Mouse (Mus musculus): ENCODE results near the gene Cx3cr1. TPM values are rescaled to one million over a fixed set of nuclear protein-coding genes. Genes with fewer than 3 reads are reported as not detected.

Gene Cx3cr1
- polyA plus RNA-seq, 1 experiment from 2014 or later, result 17.1 TPM

DNA sequence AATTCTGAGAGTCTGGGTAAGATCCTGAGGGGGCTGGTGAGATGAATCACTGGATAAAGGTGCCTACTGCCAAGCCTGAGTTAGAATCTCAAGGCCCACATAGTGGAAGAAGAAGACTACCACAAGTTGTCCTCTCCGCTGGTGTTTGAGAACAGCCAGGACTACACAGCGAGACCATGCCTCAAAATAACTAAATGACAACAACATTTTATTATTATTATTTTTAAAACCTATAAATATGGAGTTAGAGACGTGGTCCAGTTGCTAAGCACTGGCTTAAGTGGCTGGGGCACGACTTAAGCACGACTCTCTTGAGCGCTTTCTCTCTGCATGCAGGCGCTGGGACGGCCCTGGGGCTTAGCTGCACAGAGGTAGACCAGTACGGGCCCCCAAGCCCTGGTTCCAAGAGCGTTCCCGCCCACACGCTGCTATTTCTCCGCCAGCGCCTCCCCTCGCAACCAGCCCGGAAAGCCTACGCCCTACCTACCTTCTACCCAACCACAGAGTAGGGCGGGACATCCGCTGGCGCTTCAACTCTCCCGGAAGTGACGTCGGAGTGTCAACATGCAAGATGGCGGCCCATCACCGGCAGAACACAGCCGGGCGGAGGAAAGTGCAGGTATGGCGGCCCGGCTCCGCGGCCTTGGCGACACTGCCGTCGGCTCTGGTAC is 175.2 kb downstream of the Cx3cr1 start, which contains the start of gene Wdr48:
Gene Wdr48 (plus strand): TSS at position 540 of the 671 bp plus-strand sequence.
- Histone ChIP-seq H3K4me1 (peaks cover 20% of the 10 kb centered on the region), H3K9ac (peak within 1 kb of the TSS; percentile 89), H3K4me3 (replicated peaks) (peak within 1 kb of the TSS; percentile 91), H3K27ac (replicated peaks) (peak within 1 kb of the TSS; percentile 87), H3K27me3 (no peaks in the 10 kb centered on the region), H3K36me3 (0 out of 2 replicates have a peak, but pooled peaks cover 3% of the 10 kb centered on the region), H3K9me3 (replicated peaks) (no peaks in the 10 kb centered on the region), H3K4me2 (replicated peaks) (peak within 1 kb of the TSS; percentile 92)
- peak; percentile 98 for ATAC-seq (ENCODE audit: insufficient number of reproducible peaks, low FRiP score, low TSS enrichment, low read depth)
- 3% methylated on average over 34 of the region's 34 CpGs for WGBS

DNA sequence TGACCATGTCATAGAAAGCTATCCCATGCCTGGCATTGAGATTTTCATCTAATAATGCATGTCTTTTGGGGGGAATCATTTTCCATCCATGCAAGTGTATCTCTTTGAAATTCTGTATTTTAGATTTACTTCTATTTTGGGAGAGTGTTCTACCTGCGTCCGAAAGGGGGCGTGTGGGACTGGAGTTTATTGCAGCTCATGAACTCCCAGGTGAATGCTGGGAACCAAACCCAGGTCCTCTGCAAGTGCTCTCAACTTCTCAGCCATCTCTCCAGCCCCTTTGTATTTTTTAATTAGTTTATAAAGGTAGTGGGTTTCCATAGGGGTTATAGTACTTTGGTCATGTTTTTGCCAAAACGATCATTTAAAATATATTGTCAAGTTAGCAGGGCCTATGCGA is 175.8 kb downstream of the Cx3cr1 start:
- Histone ChIP-seq H3K4me1 (peaks cover 20% of the 10 kb centered on the region), H3K27ac (replicated peaks) (no peak overlapping the region), H3K27me3 (no peaks in the 10 kb centered on the region), H3K9me3 (replicated peaks) (no peaks in the 10 kb centered on the region), H3K4me2 (replicated peaks) (peak overlapping the region; percentile 92), H3K4me3 (replicated peaks) (no peak overlapping the region), H3K36me3 (no peaks in the 10 kb centered on the region), H3K9ac (0 out of 2 replicates have a peak overlapping the region, but pooled peaks have one; percentile 89)
- WGBS, result 82% methylated on average over 5 of the region's 5 CpGs
- ATAC-seq (ENCODE audit: insufficient number of reproducible peaks, low FRiP score, low TSS enrichment, low read depth), result no peak

DNA sequence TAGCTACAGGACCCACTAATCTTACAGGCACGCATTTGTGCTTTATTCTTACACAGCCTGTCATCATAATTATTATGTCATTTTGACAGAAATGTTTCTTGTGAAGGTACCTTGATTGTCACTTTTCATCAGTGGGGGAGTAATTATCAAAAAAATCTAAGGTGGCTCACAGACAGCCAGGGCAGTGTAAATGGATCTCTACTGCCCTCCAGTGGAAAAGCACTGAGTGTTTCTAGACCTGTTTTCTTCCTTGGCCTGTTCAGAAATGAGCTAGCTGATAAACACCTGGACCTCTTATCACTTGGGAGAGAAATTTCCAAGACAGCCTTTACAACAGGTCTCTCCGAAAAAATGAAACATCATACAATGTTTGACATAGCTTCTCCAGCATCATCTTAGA is 179.0 kb downstream of the Cx3cr1 start:
- H3K27me3 ChIP-seq, result no peaks in the 10 kb centered on the region
- peaks cover 8% of the 10 kb centered on the region for H3K4me1 ChIP-seq
- H3K36me3 ChIP-seq, result no peaks in the 10 kb centered on the region
- 35% methylated on average over 2 of the region's 2 CpGs for WGBS
- no peak overlapping the region for H3K4me2 ChIP-seq (replicated peaks)
- no peak overlapping the region for H3K9ac ChIP-seq
- no peaks in the 10 kb centered on the region for H3K9me3 ChIP-seq (replicated peaks)
- no peak overlapping the region for H3K27ac ChIP-seq (replicated peaks)
- no peak overlapping the region for H3K4me3 ChIP-seq (replicated peaks)
- ATAC-seq (ENCODE audit: insufficient number of reproducible peaks, low FRiP score, low TSS enrichment, low read depth), result no peak

DNA sequence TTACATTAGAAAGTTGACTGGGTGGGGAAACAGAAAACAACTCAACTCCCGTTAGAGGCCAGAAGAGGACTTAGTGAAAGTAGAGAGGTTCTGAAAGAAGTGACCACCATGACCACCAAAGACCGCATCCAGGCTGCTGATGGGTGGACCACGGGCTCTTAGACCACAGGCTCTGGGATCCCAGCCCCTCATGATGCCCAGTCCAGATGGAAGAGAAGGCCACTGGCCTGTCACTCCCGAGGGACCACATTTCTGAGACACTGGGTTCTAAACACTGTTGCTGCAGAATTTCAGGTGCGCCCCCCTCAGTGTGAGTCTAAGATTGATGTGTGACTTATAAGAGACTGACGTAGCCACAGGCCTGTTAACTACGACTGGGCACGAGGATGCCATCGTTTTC is 180.2 kb downstream of the Cx3cr1 start:
- WGBS, result 77% methylated on average over 9 of the region's 9 CpGs
- Histone ChIP-seq H3K27me3 (no peaks in the 10 kb centered on the region), H3K4me3 (replicated peaks) (no peak overlapping the region)

DNA sequence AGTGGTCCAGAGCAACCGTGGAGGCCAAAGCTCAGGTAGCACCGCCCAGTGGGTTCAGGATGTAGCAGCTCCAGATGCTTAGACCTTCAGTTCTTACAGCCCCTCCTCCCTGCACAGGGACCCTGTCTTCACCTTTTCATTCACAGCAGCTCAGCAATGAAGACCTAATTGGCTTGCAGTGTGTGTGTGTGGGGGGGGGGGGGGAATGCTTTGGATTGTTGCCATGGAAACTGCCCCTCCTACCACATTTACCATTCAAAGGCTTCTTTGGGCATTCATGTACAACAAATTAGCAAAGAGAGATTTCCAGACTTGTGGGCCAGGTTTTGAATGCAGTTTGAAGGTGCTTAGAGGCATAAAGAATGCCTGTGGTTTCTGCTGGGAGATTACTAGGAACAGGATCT is 180.8 kb downstream of the Cx3cr1 start:
- H3K27ac ChIP-seq (replicated peaks), result no peak overlapping the region
- peak; percentile 65; the same call in 1 of the 2 replicates for ATAC-seq (ENCODE audit: insufficient number of reproducible peaks, low FRiP score, low TSS enrichment, low read depth)
- H3K36me3 ChIP-seq, result no peaks in the 10 kb centered on the region
- no peak overlapping the region for H3K4me3 ChIP-seq (replicated peaks)
- no peaks in the 10 kb centered on the region for H3K4me1 ChIP-seq
- H3K9ac ChIP-seq, result no peak overlapping the region
- no peaks in the 10 kb centered on the region for H3K9me3 ChIP-seq (replicated peaks)
- H3K4me2 ChIP-seq (replicated peaks), result no peak overlapping the region
- WGBS, result 41% methylated on average over 2 of the region's 2 CpGs
- H3K27me3 ChIP-seq, result no peaks in the 10 kb centered on the region

More for the DNA sequence above, 180.2 kb downstream of the Cx3cr1 start:
- no peak for ATAC-seq (ENCODE audit: insufficient number of reproducible peaks, low FRiP score, low TSS enrichment, low read depth)
- Histone ChIP-seq H3K4me1 (peaks cover 4% of the 10 kb centered on the region; the same call in 1 of the 2 replicates), H3K4me2 (replicated peaks) (no peak overlapping the region), H3K27ac (replicated peaks) (no peak overlapping the region), H3K9ac (no peak overlapping the region), H3K9me3 (replicated peaks) (no peaks in the 10 kb centered on the region), H3K36me3 (no peaks in the 10 kb centered on the region)

DNA sequence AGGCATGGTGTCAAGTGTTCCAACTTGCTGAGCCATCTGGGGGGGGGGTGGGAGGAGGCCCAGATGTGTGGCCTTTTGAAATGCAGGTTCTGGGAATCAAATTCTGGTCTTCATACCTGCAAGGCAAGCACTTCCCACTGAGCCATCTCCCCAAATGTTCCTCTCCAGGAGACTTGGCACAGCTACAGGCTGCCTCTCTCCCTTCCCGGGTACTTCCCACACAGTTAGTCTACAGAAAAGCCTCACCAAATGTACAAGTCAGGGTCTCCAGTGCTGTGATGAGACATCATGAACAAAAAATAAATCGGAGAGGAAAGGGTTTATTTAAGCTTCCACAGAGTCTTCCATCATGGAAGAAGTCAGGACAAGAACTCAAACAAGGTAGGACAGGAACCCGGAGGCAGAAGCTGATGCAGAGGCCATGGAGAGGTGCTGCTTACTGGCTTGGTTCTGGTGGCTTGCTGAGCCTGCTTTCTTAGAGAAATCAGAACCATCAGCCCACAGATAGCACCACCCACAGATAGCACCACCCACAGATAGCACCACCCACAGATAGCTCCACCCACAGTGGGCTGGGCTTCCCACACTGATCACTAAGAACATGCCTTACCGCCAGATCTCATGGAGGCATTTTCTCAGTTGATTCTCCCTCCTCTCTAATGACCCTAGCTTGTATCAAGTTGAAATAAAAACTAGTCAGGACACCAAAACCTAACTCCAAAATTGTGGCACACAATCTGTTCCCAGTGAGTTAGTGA is 182.4 kb downstream of the Cx3cr1 start:
- no peak overlapping the region for H3K9ac ChIP-seq
- no peak overlapping the region for H3K4me2 ChIP-seq (replicated peaks)
- no peaks in the 10 kb centered on the region for H3K27me3 ChIP-seq
- H3K27ac ChIP-seq (replicated peaks), result no peak overlapping the region
- 75% methylated on average over 4 of the region's 4 CpGs for WGBS
- no peak overlapping the region for H3K4me3 ChIP-seq (replicated peaks)
- no peaks in the 10 kb centered on the region for H3K4me1 ChIP-seq
- H3K9me3 ChIP-seq (replicated peaks), result no peaks in the 10 kb centered on the region
- 0 out of 2 replicates have a peak, but pooled peaks have one; percentile 19 for ATAC-seq (ENCODE audit: insufficient number of reproducible peaks, low FRiP score, low TSS enrichment, low read depth)
- H3K36me3 ChIP-seq, result no peaks in the 10 kb centered on the region

DNA sequence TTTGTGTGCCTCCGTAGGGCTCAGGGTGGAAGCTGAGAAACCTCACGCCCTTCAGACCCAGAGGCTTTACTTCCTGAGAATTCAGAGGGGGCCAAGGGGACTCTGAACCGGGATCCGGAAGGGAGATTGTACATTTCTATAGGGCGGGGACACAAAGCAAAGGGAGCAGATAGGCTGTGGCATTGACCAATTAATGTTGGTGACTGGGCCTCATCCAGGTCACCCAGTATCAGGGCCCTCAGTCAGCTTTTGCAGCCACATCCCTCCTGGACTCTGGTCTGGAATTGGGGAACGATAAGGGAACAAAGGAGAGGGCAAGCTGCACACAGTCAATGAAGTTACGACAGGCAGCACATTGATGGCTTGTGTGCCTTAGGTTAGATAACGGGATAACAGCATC is 215.5 kb downstream of the Cx3cr1 start:
- Histone ChIP-seq H3K4me1 (0 out of 2 replicates have a peak, but pooled peaks cover under 1% of the 10 kb centered on the region), H3K4me2 (replicated peaks) (no peak overlapping the region), H3K4me3 (replicated peaks) (no peak overlapping the region), H3K36me3 (no peaks in the 10 kb centered on the region), H3K9ac (no peak overlapping the region), H3K27me3 (no peaks in the 10 kb centered on the region), H3K27ac (replicated peaks) (no peak overlapping the region), H3K9me3 (replicated peaks) (no peaks in the 10 kb centered on the region)
- ATAC-seq (ENCODE audit: insufficient number of reproducible peaks, low FRiP score, low TSS enrichment, low read depth), result no peak
- WGBS, result 47% methylated on average over 8 of the region's 8 CpGs

DNA sequence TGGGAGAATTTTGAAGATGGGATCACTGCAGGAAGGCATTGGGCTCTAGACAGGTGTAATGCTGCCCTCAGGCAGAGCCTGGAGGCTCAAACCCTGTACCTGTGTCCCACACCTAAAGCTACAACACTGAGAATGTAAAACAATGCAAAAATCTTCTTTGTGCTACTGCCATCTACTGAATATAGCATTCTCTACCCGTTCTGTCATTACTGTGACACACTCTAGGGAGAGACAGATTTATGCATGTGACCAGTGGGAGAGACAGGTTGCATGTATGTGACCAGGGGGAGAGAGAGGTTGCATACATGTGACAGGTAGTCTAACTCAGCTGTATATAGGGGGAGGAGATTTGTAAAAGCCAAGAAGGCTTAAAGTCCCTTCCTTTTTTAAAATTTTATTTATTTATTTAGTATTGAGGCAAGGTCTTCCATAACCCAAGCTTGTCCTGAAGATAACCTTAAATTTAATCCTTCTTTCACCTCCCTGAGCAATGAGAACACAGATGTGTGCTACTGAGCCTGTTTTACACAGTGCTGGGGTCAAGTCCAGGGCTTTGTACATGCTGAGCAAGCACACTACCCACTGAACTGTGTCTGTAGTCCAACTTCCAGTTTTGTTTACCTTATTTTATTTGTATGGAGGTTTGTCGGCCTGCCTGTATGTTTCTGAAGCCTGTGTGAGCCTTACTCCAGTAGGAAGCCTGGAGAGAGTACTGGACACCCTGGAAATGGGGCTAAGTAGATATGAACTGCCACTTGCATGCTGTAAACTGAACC is 216.4 kb downstream of the Cx3cr1 start:
- Histone ChIP-seq H3K9me3 (replicated peaks) (no peaks in the 10 kb centered on the region), H3K4me1 (0 out of 2 replicates have a peak, but pooled peaks cover 4% of the 10 kb centered on the region), H3K4me3 (replicated peaks) (no peak overlapping the region), H3K4me2 (replicated peaks) (no peak overlapping the region), H3K27me3 (no peaks in the 10 kb centered on the region), H3K27ac (replicated peaks) (no peak overlapping the region), H3K9ac (no peak overlapping the region), H3K36me3 (no peaks in the 10 kb centered on the region)
- 75% methylated on average over 2 of the region's 2 CpGs for WGBS
- 0 out of 2 replicates have a peak, but pooled peaks have one; percentile 20 for ATAC-seq (ENCODE audit: insufficient number of reproducible peaks, low FRiP score, low TSS enrichment, low read depth)

DNA sequence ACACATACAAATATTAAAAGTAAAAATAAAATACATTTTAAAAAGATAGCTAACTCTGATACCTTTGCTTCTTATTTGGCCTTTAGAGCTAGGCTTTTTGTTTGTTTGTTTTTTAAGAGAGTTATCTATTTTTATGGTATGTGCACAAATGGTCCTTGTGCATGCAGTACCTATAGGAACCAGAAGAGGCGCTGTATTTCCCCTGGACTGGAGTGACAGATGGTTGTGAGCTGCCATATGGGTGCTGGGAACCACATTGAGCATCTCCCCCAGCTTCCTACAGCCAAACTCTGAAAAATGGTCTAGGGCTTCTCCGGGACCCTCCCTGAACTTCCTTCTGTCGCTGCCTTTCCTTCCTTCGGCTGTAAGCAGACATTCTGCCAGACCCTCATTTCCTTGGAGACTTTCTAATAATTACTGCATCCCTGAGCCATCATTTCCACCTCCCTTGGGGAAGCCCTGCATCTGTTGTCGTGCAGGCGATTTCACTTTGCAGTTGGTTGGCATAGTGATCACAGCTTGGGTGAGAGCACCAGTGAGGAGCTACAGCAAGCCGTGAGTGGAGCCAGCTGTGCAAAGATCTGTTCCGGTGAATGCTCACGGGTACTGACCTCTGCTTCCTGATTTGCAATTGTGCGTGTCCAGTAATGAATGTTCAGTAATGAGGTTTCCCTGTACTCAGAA is 217.2 kb downstream of the Cx3cr1 start:
- Histone ChIP-seq H3K36me3 (no peaks in the 10 kb centered on the region), H3K4me2 (replicated peaks) (no peak overlapping the region), H3K27ac (replicated peaks) (no peak overlapping the region), H3K27me3 (no peaks in the 10 kb centered on the region), H3K4me3 (replicated peaks) (no peak overlapping the region), H3K4me1 (0 out of 2 replicates have a peak, but pooled peaks cover 4% of the 10 kb centered on the region), H3K9me3 (replicated peaks) (no peaks in the 10 kb centered on the region), H3K9ac (no peak overlapping the region)
- ATAC-seq (ENCODE audit: insufficient number of reproducible peaks, low FRiP score, low TSS enrichment, low read depth), result no peak
- 68% methylated on average over 10 of the region's 10 CpGs for WGBS

Measured in embryonic facial prominence, embryonic 15.5 days (tissue).